Mouse (Mus musculus) heart, embryonic 14.5 days (tissue): ENCODE measurements around the gene Gm6034. TPM values are rescaled to one million over a fixed set of nuclear protein-coding genes. Genes with fewer than 3 reads are reported as not detected.
A peak's percentile ranks its signal among the peaks of the same experiment; 100 is the strongest.
"Not testable (repeated sequence)": the region's sequence is repeated elsewhere in the genome, so short reads cannot be mapped to it uniquely, and the experiment has no call there.

ENCODE experiments used
- ATAC-seq: fragments of 200-750 bp; cut with Nextera tagmentation; 2 replicates; pipeline ENCODE4 v1.8.0; 2017; ENCODE audit warnings: low read depth, moderate TSS enrichment; ENCODE audit not compliant: insufficient number of reproducible peaks, insufficient read depth, low FRiP score
- H3K27ac ChIP-seq, 2 experiments: fragments of 200-500 bp in 1 of 2; fragments of 300-500 bp in 1 of 2; sonication (generic) in 1 of 2; replicated peaks in 1 of 2; 2 replicates each; pipeline ENCODE4 v1.5.1; 2012 to 2014; ENCODE audit warnings: low read depth in 2 of 2, low read length in 2 of 2, control low read depth in 1 of 2, mild to moderate bottlenecking in 1 of 2, mixed read lengths in 1 of 2; ENCODE audit not compliant: control insufficient read depth in 1 of 2, insufficient read depth in 1 of 2
- H3K27me3 ChIP-seq: fragments of 300-500 bp; sonication (generic); 2 replicates; pipeline ENCODE4 v1.6.1; 2014; ENCODE audit warnings: mild to moderate bottlenecking, low read length, control low read depth; ENCODE audit not compliant: control insufficient read depth, insufficient read depth
- H3K36me3 ChIP-seq: fragments of 300-500 bp; sonication (generic); 2 replicates; pipeline ENCODE4 v1.6.1; 2014; ENCODE audit warnings: mild to moderate bottlenecking, control low read depth, low read length, mixed read lengths; ENCODE audit not compliant: control insufficient read depth, insufficient read depth
- H3K4me1 ChIP-seq, 2 experiments: fragments of 200-500 bp in 1 of 2; fragments of 300-500 bp in 1 of 2; sonication (generic) in 1 of 2; 2 replicates each; pipeline ENCODE4 v1.6.1; 2012 to 2014; ENCODE audit warnings: low read length in 2 of 2, control low read depth in 1 of 2, mixed read lengths in 1 of 2; ENCODE audit not compliant: control insufficient read depth in 2 of 2, insufficient read depth in 2 of 2
- H3K4me2 ChIP-seq: fragments of 300-500 bp; sonication (generic); 2 replicates; pipeline ENCODE4 v1.6.1; 2014; ENCODE audit warnings: mild to moderate bottlenecking, low read length
- H3K4me3 ChIP-seq, 2 experiments: fragments of 200-500 bp in 1 of 2; fragments of 300-500 bp in 1 of 2; sonication (generic) in 1 of 2; 2 replicates each; pipeline ENCODE4 v1.5.1; 2012 to 2014; ENCODE audit warnings: low read length in 2 of 2, mild to moderate bottlenecking in 2 of 2, control low read depth in 1 of 2, low read depth in 1 of 2, moderate library complexity in 1 of 2; ENCODE audit not compliant: control insufficient read depth in 1 of 2, insufficient read depth in 1 of 2
- H3K9ac ChIP-seq: fragments of 300-500 bp; sonication (generic); 2 replicates; pipeline ENCODE4 v1.6.1; 2014; ENCODE audit warnings: mild to moderate bottlenecking, low read length
- H3K9me3 ChIP-seq: fragments of 300-500 bp; sonication (generic); 2 replicates; pipeline ENCODE4 v1.6.1; 2016; ENCODE audit warnings: low read length, control low read depth; ENCODE audit not compliant: control insufficient read depth
- WGBS: fragments of 180-500 bp; shearing (Covaris S2); extraction: QIAGEN DNeasy Blood & Tissue Kit; methylation state at CpG from one replicate; pipeline ENCODE4 v1.1.7; 2014; 5-methylcytosine and 5-hydroxymethylcytosine counted together
- polyA plus RNA-seq: library from polyadenylated mRNA; unstranded; fragments of >200 nt; fragmentation: Nextera tagmentation; extraction: Ambion mirVana; gene quantifications from 2 replicates; pipeline ENCODE4 v1.2.1, GENCODE M21; 2014

Gene Gm6034
- polyA plus RNA-seq, 1 experiment from 2014 or later = not detected

- Histone ChIP-seq H3K4me3 (peak overlapping the region; percentile 41 to 58), H3K4me2 (peak overlapping the region; percentile 74), H3K9ac (peak overlapping the region; percentile 68)
- H3K36me3 ChIP-seq, H3K9me3 ChIP-seq, H3K4me1 ChIP-seq, H3K27ac ChIP-seq, H3K27me3 ChIP-seq: not testable (repeated sequence)
- WGBS = 0% methylated on average over 19 of the region's 19 CpGs
- ATAC-seq = peak; percentile 58
Observed at GRCm38 (mm10) chr17:36042055-36042454, 706 bp upstream of the Gm6034 start.

- 82% methylated on average over 3 of the region's 3 CpGs for WGBS
- H3K36me3 ChIP-seq = no peaks in the 10 kb centered on the region
- H3K9ac ChIP-seq = peak overlapping the region; percentile 68; the same call in 1 of the 2 replicates
- peak overlapping the region; percentile 41 to 58 for H3K4me3 ChIP-seq
- no peak overlapping the region; a peak in 1 of 4 replicates for H3K27ac ChIP-seq
- no peaks in the 10 kb centered on the region for H3K27me3 ChIP-seq
- H3K4me1 ChIP-seq = peaks cover 0 to 5% of the 10 kb centered on the region in 2 experiments; a peak in 1 of 4 replicates
- no peak for ATAC-seq
- H3K9me3 ChIP-seq = no peaks in the 10 kb centered on the region
- H3K4me2 ChIP-seq = peak overlapping the region; percentile 74
Observed at GRCm38 (mm10) chr17:36043286-36043685, 525 bp downstream of the Gm6034 start.

GRCm38 (mm10) chr17:36057927-36058326 lies 15.2 kb downstream of the Gm6034 start:
- H3K4me2 ChIP-seq, ATAC-seq, H3K9ac ChIP-seq, H3K36me3 ChIP-seq, H3K4me1 ChIP-seq, H3K27me3 ChIP-seq, H3K9me3 ChIP-seq, H3K27ac ChIP-seq, H3K4me3 ChIP-seq: not testable (repeated sequence)
- WGBS = 86% methylated on average over 23 of the region's 25 CpGs

- 67% methylated on average over 1 of the region's 1 CpGs for WGBS
- not testable (repeated sequence) for ATAC-seq, H3K4me1 ChIP-seq, H3K27me3 ChIP-seq, H3K9ac ChIP-seq, H3K4me2 ChIP-seq, H3K36me3 ChIP-seq, H3K9me3 ChIP-seq, H3K4me3 ChIP-seq, H3K27ac ChIP-seq
Observed at GRCm38 (mm10) chr17:36058362-36058761, 15.6 kb downstream of the Gm6034 start, which contains the start of gene Gm11127. Gene Gm11127, minus strand, starts transcription at chr17:36058371.

- no peak overlapping the region for H3K4me3 ChIP-seq
- H3K27me3 ChIP-seq = no peaks in the 10 kb centered on the region
- 20% methylated on average over 2 of the region's 2 CpGs for WGBS
- no peak overlapping the region for H3K27ac ChIP-seq
- no peak for ATAC-seq
- no peak overlapping the region for H3K9ac ChIP-seq
- no peak overlapping the region for H3K4me2 ChIP-seq
- H3K36me3 ChIP-seq = no peaks in the 10 kb centered on the region
- H3K9me3 ChIP-seq = no peaks in the 10 kb centered on the region
- H3K4me1 ChIP-seq = no peaks in the 10 kb centered on the region
Observed at GRCm38 (mm10) chr17:36060829-36061228, 18.1 kb downstream of the Gm6034 start.

- ATAC-seq, H3K27ac ChIP-seq, H3K4me1 ChIP-seq, H3K4me3 ChIP-seq, H3K9me3 ChIP-seq, H3K4me2 ChIP-seq, H3K9ac ChIP-seq, H3K36me3 ChIP-seq: not testable (repeated sequence)
- H3K27me3 ChIP-seq = peaks cover 30% of the 10 kb centered on the region
Observed at GRCm38 (mm10) chr17:36081901-36082300, 39.1 kb downstream of the Gm6034 start.

GRCm38 (mm10) chr17:36082519-36083232 lies 39.9 kb downstream of the Gm6034 start:
- not testable (repeated sequence) for H3K9me3 ChIP-seq, H3K27ac ChIP-seq, H3K4me1 ChIP-seq, ATAC-seq, H3K9ac ChIP-seq, H3K36me3 ChIP-seq
- Histone ChIP-seq H3K4me3 (peak overlapping the region; percentile 51; a peak in 3 of 4 replicates), H3K27me3 (peaks cover 30% of the 10 kb centered on the region), H3K4me2 (peak overlapping the region; percentile 93)
- WGBS = 29% methylated on average over 5 of the region's 6 CpGs
